Mouse (Mus musculus): ENCODE measurements around the gene Krt222.

Gene Krt222

DNA sequence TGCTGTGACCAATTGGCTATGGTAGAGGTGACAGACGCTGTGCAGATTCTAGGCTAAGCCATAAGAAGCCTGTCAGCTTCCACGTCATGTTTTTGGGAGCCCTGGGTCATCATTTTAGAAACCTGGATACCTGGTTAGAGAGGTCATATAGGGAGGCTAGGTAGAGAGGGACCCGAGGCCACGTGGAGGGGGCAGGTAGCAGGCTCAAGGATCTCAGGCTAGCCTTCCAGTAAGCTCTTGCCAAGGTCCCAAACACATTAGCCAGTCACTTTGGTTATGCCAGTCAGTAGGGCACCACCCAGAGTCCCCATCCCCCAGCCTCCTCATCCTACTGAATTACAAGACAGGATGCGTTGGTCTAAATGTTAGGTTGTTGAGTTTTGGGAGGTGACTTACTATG lies 1.8 kb downstream of the Krt222 start:
- in situ Hi-C loops (cut with MboI, MseI) = loop anchor here (10.0 kb wide), 1 partner anchor 47 kb away; no protein-coding TSS in a partner anchor

DNA sequence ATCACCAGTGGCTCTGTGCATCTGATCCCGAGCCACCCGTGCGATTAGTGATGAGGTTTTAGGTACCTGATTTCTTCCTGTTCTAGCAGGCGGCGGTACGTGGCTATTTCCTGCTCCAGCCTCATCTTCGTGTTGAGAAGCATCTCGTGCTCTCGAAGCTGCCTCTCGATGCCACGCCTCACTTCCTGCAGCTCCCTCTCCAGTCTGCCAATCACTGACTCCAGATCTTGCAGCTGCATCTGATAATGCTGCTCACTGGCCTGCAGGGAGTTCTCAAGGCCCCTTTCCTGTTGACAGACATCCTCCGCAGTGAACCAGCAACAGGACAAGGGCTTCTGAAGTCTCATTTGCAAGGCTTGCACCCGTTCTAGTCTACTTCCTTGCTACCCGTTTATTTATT lies 5.4 kb downstream of the Krt222 start:
- in situ Hi-C loops (cut with MboI, MseI) = no loop called here

DNA sequence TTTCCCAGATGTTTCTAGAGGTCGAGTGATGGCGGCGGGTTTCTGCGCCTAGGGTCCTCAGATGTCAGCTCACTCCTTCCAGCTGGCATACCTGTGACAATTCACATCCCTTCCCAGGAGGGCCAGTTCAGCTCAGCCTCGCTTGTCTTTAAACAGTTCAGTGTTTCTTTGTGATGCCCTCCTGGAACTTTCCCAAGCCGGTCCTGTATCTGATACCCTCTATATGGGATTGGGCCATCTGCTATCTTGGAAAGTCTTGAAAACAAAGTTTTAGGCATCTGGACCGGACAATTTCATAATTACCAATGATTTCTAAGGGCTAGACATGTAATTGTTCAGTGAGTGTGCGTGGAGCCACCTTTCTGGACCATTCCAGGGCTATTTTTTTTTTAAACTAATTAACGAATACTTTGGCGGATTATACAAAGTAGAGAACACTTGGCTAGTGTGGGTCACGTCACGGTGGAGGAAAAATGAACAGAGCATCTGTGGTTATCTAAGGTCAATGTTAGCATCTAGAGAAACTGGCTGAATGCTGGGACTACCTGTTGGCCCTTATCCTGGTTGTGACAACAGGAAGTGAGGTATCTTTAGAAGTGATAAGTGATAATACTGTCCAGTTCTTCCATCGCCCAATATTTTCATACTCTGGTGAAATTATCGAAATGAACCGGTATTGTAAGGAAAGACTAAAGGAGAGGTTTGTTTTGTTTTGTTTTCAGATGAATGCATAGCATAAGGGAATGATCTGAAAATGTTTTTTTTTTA lies 12.7 kb downstream of the Krt222 start:
- in situ Hi-C loops (cut with MboI, MseI) = no loop called here

DNA sequence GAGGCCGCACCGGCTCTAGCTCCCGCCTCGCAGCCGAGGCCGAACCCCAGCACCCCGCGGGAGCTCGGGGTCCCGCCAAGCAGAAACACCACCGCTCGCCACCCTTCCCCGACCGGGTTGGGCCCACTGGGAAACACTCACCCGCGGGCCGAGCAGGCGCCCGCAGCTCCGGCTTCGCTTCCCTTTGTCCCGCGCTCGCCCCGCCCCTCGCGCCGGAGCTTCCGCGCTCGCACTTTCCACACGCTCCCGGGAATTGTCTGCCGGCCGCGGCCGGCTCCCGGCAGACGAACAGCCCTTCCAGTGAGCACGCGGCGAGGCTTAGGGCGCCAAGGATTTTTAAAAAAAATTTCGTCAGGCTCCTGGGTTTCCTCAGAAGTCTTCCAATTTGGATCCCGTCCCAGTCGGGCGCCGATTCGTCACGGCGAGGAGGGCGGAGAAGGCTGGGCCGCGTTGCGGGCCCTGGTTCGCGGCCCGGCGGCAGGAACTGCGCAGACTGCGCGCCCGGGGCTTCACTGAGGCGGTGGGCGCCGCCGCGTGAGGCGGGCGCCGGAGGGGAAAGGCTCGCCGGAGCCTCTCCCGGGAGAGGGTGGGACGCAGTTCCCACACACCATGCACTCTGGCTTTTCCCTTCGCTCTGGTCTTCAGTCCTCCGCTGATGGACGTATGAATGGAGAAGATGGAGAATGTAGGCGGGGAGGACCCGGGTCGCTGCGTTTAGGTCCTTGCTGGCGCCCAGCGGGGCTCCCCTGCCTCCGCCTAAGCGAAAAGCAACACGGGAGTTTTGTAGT lies 13.4 kb downstream of the Krt222 start, which contains the start of gene Smarce1:
TSS of gene Smarce1 (minus strand) at position 757 of the 788 bp plus-strand sequence.
- in situ Hi-C loops (cut with MboI, MseI) = no loop called here

DNA sequence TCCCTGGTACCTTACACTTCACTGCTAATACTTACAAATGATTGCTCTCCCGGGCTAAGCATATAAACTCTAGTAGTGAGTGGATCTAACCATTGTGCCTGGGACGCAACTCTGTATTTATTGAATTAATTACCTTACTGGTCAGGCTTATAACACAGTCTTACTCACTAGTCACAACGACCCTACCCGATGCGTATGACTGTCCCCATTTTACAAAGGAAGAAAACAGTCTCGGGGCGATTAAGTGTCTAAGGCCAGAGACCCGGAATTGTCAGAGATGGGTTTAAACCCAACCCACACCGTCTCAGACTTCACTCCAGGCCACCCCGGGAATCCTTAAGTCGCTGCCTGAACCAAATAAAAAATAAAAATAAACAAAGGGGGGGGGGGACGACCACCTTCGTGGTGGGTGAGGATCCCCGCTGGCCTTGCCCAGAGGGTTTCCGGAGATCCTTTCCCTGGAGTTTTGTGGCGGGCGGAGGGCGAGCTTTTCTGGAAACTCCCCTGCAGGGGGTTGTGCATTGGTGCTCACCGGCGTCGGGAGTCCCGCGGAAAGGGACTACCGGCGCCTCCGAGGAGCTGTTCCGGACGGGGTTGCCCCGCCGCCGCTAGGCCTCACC lies 14.1 kb downstream of the Krt222 start:
- in situ Hi-C loops (cut with MboI, MseI) = loop anchor here (10.0 kb wide), 1 partner anchor 225 kb away; no protein-coding TSS in a partner anchor

DNA sequence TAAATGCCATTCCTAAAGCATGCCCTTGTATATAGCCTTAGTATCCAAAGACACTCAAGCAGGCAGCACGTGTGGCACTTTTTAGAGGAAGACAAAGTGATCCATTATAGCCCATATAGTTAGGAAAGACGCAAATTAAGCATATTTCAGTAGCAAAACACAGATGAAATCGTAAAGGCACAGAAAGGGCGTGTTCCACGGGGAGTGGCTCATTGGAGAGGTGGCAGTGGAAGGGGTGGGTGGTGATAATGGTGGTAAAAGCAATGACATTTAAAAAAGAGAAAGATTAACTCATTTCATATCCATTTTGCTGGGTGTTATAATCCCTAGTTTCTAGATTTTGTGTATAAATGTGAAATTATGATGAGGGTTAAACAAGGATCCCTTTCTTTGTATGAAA lies 17.6 kb downstream of the Krt222 start:
- in situ Hi-C loops (cut with MboI, MseI) = loop anchor here (10.0 kb wide), 1 partner anchor 221 kb away; no protein-coding TSS in a partner anchor

DNA sequence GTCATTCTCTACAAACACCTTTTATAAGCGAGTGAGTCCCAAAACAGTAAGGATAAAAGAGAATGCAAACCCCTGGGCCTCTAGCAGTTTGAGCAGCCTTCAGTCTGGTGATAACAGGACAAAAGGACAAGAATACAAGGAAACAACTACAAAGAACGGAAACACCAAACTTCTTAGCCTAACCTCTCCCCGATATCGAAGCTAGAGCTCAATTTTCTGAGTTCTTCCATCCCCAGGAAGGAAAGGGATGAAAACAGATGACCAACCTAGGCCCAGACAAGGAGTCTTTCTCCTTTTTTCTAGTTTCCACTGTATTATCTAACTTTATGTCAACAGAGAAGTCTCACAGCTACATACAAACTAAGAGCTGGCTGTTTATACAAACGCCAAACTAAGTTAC lies 20.6 kb downstream of the Krt222 start:
- in situ Hi-C loops (cut with MboI, MseI) = loop anchor here (10.0 kb wide), 1 partner anchor 219 kb away; no protein-coding TSS in a partner anchor

DNA sequence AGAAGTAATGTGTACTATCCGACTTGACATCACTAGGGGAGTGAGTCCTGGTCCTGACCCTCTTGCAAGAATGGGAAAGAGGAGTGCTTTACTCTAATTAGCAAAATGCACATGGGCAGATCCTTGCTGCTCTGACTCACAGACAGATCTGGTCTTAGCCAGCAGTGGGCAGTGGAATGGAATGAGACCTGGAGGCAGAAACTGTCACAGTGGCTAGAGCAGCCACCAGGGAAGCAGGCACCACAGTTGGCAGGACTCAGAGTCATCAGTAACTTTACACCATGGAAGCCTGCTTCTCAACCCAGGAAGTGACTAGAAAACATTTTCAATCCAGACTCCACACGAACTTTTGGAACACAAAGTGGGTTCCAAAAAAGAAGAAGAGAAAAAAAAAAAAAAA lies 22.1 kb downstream of the Krt222 start:
- in situ Hi-C loops (cut with MboI, MseI) = loop anchor here (10.0 kb wide), 1 partner anchor 217 kb away; no protein-coding TSS in a partner anchor

DNA sequence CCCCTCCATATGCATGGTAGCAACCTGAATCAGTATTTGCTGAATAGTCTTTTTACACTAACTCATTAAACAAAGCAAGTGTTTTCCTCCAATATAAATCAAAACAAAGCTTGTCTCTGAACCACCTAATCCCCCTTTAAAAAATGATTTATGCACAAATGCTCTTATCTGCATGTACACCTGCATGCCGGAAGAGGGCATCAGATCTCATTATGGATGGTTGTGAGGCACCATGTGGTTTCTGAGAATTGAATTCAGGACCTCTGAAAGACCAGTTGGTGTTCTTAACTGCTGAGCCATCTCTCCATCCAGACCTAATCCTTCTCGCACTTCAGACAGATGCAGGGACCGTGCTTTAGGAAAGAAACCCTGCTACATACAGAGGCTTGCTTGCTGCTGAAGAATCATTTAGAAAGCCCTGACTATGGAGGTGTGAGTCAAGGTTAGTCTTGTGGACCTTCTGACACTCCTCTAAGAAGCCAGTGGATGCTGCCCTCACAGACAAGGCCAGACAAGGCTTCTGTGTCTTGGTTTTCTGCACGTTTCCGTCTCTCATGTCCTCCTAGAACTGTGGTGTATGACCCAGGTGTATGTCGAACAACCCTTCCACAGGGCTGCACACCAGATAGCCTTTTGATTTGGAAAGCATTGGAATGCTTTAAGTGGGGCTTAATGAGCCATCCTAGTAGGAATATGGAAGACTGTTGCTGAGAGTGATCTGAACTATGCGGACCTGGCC lies 26.5 kb downstream of the Krt222 start:
- in situ Hi-C loops (cut with MboI, MseI) = no loop called here

DNA sequence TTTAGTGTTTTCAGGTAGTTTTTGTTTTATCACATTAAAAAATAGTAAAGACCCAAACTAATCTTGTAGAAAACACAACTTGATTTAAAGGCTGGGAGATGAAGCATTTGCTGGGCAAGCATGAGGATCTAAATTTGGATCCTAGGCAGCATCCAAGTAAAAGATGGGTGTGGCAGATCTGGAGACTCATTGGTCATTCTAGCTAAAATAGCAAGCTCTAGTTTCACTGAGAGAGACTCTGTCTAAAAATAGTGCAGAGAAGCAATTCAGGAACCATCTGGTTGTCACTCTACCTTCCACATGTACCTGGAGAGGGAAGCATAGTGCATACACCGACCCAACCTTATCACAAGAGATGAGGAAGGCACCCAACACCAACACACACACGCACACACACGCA lies 27.7 kb downstream of the Krt222 start:
- in situ Hi-C loops (cut with MboI, MseI) = no loop called here

DNA sequence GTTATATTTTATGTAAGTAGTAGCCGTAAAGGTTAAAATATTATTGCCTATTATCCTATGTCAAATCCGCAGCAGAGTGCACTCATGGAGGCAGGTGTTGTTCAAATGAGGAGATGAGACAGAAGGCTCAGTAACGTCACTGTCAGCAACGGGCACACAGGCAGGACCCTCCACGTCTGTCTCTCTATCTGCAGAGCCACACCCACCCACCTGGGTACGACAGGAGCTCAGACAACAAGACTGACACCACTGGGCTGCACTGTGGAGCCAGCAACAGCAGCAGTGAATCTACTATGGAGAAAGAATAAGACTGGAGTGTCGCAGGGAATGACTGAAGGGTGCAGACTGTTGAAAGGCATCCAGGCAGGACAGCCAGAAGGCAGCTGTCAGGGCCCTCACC lies 31.2 kb downstream of the Krt222 start:
- in situ Hi-C loops (cut with MboI, MseI) = no loop called here

DNA sequence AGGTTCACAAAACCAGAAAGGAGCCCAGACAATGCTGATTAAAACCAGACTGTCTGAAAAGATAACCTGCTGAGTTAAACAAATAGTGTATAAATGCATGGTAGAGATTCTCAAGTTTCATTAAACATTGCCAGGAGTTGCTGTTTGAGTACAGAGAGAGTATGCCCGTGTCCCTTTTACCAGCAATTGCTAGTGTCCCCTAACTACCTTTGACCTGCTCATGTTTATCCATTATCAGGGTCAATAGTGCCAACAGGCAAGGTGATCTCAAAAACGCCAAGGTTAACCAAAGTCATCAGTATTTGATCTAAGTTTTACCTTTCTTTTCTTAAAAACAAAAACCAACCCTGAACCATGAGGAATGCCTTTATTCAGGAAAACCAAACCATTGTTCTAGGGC lies 31.9 kb downstream of the Krt222 start:
- in situ Hi-C loops (cut with MboI, MseI) = no loop called here

DNA sequence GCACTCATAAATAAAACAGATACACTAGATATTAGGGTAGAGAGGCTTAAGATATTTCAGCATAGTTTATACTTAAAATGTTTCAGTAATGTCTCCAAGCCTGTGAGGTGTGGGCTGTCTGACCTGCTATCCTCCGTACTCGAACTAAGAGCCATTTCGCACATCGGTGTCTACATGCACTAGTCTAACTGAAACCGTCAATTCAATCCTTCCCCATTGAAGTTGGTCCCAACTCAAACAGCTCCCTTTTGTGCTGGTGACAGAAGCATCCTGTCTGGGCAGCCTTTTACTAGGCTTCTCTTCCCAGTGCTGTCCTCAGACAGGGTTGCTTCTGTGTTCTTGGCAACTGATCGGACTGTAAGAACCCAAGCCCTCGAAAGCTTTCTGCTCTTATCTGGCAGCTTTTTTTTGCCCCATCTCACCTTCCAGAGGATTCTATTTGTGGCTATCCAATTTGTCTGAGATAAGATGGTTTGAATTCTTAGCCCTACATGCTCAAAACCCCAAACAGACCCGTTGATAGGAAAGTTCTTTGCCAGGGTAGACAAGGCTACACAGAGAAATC lies 35.7 kb downstream of the Krt222 start:
- in situ Hi-C loops (cut with MboI, MseI) = loop anchor here (10.0 kb wide), 1 partner anchor 53 kb away; the partner anchor contains the start of gene Ccr7

DNA sequence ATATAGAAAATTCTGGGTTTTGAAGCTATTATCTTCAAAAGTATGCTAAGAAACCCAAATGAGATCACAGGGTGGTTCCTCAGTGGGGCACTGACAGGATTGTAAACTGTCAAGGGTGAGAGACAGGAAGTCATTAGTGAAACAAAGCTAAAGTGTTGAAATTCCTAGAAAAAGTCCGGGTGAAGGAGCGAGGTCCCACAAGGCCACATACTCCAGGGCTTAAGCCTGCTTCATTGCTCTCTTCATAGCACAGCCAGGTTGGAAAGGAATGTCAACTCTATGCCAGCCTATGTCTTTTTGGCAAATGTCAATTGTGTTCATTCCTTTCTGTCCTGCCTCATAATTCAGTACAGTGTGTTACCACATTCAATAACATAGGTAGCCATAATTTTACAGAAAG lies 36.4 kb downstream of the Krt222 start:
- in situ Hi-C loops (cut with MboI, MseI) = loop anchor here (10.0 kb wide), 1 partner anchor 53 kb away; the partner anchor contains the start of gene Ccr7

DNA sequence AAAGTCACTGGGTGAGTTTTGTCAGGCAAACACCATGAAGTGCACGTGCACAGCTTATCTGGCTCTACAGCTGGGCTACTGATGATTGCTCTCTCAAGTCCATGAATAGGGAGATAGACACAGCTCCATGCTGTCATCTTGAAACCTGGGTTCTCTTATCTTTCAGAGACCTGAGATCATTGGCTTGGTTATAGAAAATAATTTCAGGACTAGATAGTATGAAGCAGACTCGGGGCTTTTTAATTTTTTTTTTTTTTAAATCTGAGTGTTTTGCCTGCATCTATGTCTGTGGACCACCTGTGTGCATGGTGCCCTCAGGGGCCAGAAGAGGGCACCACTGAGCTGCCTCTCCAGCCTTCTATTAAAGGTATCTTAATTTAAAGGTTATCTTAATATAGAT lies 36.9 kb downstream of the Krt222 start:
- in situ Hi-C loops (cut with MboI, MseI) = loop anchor here (10.0 kb wide), 1 partner anchor 52 kb away; the partner anchor contains the start of gene Ccr7

DNA sequence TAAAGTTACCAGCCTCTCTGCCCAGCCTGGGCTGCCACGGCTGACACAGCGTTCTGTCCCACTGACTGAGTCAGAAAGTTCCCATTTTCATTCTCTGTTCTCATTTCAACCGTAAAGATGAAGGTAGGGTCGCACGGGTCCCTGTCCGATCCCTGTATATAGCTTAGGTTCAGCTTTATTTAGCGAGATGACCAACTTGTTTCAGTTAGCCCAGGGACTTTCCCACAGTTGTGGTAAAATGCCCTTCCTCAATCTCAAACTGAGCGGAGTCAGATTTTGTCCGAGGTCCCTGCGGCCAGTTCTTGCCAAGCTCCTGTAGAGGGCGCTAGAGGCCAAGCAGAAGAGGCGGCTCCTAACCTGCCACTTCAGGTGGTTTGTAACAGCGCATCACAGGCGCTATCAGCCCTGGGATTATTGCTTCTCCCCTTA lies 54.7 kb downstream of the Krt222 start:
- in situ Hi-C loops (cut with MboI, MseI) = loop anchor here (5.0 kb wide), 1 partner anchor 103 kb away; no protein-coding TSS in a partner anchor

DNA sequence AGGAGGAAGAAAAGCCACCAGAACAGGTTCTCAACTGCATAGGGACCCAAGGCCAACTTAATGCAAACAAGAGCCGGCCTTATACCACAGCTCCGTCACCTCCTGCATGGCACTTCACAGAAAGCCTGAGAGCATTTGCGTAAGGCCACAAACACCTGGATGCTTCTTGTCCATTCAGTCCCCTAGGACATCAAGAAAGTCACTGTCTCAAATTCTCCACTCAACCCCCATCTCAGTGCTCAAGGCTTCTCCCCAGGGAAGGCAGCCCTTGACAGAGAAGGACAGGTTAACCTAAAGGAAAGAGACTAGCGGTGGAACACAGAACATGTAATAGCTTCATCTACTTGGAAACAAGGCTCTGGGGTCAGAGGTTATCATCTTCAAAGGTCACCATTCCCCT lies 56.5 kb downstream of the Krt222 start:
- in situ Hi-C loops (cut with MboI, MseI) = loop anchor here (5.0 kb wide), 1 partner anchor 105 kb away; no protein-coding TSS in a partner anchor

DNA sequence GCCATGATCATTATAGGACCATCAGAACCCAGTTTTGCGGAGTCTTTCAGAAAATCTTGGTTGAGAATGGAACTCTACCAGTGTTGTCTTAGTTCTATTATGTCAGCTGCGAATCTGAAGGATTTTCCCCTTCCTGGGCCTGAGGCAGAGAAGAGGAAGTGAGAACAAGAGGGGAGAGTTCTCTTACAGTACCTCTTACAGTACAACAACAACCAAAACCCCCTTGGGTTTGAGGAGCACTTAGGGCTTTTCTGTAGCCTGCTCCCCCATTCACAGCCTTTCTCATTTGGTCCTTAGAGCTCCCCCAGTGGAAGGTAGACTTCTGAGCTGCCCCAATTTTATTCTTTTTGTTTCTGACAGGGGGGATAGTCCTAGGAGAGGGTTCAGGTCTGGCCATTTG lies 57.0 kb downstream of the Krt222 start:
- in situ Hi-C loops (cut with MboI, MseI) = loop anchor here (5.0 kb wide), 1 partner anchor 105 kb away; no protein-coding TSS in a partner anchor
